Mouse (Mus musculus) lung, postnatal 4 days (tissue): ENCODE results near the gene Mpig6b.
A peak's percentile ranks its signal among the peaks of the same experiment; 100 is the strongest.

Experiments
- DNase-seq, 2 experiments: peaks; one replicate each; pipeline ENCODE4 v3.0.0; 2021

Mpig6b gene

DNA sequence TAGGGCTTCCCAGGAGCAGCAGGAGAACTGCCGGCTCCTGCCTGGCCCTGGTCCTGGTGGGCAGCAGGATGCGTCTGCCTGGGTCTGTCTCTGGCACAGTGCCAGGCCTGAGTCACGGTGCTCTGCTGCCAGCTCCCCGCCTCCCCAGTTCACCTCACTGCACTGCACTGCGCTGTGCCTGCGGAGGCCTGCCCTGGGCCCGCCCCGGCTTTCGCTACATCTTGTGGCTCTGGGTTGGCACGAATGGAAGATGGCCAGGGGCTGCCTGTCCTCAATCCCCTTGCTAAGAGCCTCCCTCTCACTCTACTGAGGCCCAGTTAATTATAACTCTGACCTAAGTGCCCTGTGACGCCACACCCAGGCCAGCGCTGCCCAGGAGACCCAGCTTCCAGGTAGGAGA lies 49.6 kb downstream of the Mpig6b start, which contains the start of gene Vwa7:
TSS of gene Vwa7 (plus strand) at position 204 of the 400 bp plus-strand sequence.
- peak; percentile 41 to 57 for DNase-seq

DNA sequence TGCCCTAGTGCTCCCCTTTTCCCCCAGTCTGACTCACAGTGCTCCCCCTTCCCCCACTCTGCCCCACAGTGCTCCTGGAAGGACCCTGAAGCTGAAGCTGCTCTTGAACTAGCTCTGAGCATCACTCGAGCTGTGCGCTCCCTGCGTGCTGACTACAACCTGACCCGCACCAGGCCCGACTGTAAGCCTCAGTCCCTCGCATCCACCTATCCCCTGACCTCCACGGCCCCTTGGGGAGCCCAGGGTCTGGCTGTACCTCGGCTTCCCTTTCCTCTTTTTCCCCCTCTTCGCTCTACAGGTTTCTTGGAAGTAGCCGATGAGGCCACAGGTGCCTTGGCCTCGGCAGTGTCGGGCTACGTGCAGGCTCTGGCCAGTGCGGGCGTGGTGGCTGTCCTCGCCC lies 50.7 kb downstream of the Mpig6b start:
- no peak for DNase-seq

DNA sequence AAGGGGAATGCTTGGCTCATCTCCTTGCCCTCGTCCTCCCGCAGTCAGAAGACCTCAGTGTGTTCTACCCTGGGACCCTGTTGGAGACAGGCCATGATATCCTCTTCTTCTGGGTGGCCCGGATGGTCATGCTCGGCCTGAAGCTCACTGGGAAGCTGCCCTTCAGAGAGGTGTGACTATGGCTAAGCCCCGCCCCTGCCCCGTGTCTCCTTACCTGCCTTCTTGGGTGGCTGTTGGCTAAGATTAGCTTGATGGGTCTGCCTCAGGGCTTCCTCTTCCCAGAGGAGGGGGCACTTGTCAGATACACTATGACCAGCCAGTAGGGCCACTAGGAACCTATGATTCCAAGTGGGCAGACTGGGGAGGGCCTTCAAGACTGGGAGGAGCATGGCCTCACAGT lies 52.8 kb downstream of the Mpig6b start:
- no peak for DNase-seq
